Mouse (Mus musculus): ENCODE data around the gene Pex3.
"Not testable (repeated sequence)": the region's sequence is repeated elsewhere in the genome, so short reads cannot be mapped to it uniquely, and the experiment has no call there.

Gene Pex3

DNA sequence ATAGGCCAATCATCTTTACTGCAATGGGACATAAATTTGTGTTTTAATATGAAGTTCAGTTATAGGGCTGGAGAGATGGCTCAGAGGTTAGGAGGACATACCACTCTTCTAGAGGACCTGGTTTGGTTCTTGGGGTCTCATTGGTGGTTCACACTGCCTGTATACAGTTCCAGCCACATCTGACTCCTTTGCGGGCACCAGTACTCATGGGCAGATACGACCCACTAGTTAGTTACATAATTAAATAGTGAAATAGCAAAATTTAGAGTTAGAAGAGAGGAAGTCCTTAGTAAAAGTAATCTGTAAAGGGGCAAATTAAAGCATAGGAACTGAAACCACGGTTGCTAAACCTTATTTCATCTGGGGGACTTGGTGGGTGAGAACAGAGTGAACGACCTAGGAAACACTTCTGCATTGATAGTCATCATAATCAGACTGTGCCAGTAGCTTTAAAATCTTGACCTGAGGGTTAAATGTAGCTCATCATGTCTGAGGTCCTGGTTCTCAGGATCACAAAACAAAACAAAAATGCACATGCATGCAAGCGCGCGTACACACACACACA, 13.1 kb downstream of the Pex3 start:
- in situ Hi-C loops (cut with MboI; ENCODE audit: low sequenced_read_pairs), result no loop called here

DNA sequence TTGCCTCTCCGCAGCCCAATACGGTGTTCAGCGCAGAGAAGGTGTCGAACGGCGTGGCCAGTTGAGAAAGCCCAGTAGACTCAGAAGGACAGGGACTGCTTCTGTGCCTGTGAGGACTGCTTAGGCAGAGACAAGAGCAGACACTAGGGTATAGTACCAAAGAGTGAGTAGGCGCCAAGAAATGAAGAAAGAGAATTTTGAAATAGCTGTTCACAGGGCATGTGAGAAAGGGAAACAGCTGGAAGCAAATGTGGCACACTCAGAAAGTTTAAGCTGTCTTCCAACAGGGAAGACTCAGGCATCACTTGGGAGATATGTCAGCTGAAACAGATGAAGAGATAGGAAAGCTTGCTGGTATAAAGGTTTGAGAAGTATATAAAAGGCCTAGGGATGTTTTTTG, 16.2 kb downstream of the Pex3 start:
- in situ Hi-C loops (cut with MboI; ENCODE audit: low sequenced_read_pairs), result no loop called here

DNA sequence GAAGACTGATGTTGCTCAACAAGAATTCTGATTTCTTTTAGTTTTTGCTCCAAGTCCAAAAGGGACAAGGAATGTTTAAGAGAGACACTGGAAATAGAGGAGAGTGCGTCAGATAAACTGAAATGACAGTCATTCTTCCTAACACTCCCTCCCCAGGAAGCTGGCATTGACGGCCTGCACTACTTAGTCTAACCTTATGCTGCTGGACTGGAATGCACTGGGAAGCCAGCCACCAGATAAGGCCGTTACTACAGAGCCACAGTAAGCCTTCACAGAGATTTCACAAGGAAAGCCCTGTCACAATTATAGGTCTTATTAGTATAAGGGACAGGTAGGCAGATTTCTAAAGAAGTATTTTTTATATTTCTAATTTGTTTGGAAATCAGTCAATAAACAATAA, 18.2 kb downstream of the Pex3 start:
- in situ Hi-C loops (cut with MboI; ENCODE audit: low sequenced_read_pairs), result no loop called here

- in situ Hi-C loops (cut with MboI; ENCODE audit: low sequenced_read_pairs), result no loop called here
Observed at GRCm38 (mm10) chr10:13528155-13528554, 24.8 kb downstream of the Pex3 start.

- in situ Hi-C loops (cut with MboI; ENCODE audit: low sequenced_read_pairs), result no loop called here
Observed at GRCm38 (mm10) chr10:13521857-13522256, 31.1 kb downstream of the Pex3 start.

- in situ Hi-C loops (cut with MboI; ENCODE audit: low sequenced_read_pairs), result no loop called here
Observed at GRCm38 (mm10) chr10:13502371-13502770, 50.6 kb downstream of the Pex3 start.

DNA sequence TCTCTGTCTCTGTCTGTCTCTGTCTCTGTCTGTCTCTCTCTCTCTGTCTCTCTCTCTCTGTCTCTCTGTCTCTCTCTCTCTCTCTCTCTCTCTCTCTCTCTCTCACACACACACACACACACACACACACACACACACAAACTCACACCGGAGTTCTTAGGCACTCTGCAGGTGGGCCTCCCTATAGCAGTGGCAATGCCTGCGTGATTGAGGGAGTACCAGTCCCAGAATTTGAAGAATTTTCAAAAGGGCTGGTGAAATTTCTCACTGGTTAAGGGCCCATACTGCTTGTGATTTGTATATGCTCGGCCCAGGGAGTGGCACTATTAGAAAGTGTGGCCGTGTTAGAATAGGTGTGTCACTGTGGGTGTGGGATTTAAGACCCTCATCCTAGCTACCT, 51.4 kb downstream of the Pex3 start:
- in situ Hi-C loops (cut with MboI; ENCODE audit: low sequenced_read_pairs), result not testable (repeated sequence)

DNA sequence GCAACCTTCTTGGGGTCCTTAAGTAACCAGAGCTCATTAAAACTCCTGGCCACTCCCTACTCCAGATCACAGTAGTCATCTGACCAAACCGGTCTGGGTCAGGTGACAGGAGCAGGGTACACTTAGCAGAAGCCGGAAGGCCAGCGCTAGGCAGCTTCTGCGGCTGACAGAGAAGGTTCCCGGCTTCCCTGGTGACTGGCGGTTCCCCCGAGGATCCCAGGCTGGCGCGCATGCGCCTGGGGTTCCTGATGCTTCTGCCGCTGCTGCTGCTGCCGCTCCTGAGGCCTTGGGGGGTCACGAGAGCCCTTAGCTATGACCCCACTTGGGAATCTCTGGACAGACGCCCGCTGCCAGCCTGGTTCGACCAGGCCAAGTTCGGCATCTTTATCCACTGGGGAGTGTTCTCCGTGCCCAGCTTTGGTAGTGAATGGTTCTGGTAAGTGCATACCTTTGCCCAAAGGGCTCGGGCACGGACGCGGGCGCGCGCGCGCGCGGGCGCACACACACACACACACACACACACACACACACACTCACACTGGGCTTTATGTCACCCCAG, 51.9 kb downstream of the Pex3 start:
- in situ Hi-C loops (cut with MboI; ENCODE audit: low sequenced_read_pairs), result no loop called here

- in situ Hi-C loops (cut with MboI; ENCODE audit: low sequenced_read_pairs), result no loop called here
Observed at GRCm38 (mm10) chr10:13500473-13500872, 52.5 kb downstream of the Pex3 start.

DNA sequence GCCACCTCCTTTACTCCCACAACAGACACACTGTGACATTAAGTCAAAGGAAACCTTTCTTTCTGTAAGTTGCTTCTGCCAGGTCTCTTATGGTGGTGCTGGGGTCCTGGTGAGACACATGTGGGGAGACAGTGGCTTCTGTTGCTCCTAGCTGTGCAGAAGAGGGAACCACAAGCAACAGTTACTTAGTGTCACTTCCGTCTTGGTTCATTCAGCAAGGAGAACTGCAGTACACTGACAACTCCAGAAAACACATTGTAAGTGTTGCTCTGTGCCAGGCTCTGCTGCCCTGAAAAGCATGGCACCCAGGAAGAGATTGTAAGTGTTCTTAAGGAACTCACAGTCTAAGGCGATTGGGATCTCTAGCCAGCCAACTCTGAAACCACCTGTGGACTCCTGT, 53.6 kb downstream of the Pex3 start, which contains the start of gene Fuca2:
Fuca2 (plus strand) TSS at position 210 of the 400 bp plus-strand sequence.
- in situ Hi-C loops (cut with MboI; ENCODE audit: low sequenced_read_pairs), result no loop called here

- in situ Hi-C loops (cut with MboI; ENCODE audit: low sequenced_read_pairs), result no loop called here
Observed at GRCm38 (mm10) chr10:13496315-13496714, 56.6 kb downstream of the Pex3 start.

GRCm38 (mm10) chr10:13493978-13494686, 58.8 kb downstream of the Pex3 start:
- in situ Hi-C loops (cut with MboI; ENCODE audit: low sequenced_read_pairs), result no loop called here

DNA sequence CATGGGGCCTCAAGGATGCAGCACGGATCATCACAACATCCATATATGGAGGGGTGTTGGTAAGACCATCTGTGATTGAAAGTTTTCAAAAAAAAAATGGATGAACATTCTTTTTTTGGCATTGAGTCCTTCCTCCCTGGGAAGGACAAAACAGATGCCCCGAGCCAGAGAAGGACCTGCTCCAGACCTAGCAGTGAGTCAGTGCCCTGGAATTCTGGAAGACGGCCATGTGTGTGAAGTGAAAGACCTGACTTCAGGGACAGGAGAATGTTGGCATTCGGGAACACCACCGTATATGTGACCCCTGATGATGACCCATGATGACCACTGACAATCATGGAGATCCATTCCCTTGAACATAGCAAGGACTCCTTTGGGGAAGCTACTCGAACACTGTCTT, 63.3 kb downstream of the Pex3 start:
- in situ Hi-C loops (cut with MboI; ENCODE audit: low sequenced_read_pairs), result no loop called here

GRCm38 (mm10) chr10:13485958-13486357, 67.0 kb downstream of the Pex3 start:
- in situ Hi-C loops (cut with MboI; ENCODE audit: low sequenced_read_pairs), result no loop called here

GRCm38 (mm10) chr10:13479341-13479740, 73.6 kb downstream of the Pex3 start:
- in situ Hi-C loops (cut with MboI; ENCODE audit: low sequenced_read_pairs), result no loop called here

DNA sequence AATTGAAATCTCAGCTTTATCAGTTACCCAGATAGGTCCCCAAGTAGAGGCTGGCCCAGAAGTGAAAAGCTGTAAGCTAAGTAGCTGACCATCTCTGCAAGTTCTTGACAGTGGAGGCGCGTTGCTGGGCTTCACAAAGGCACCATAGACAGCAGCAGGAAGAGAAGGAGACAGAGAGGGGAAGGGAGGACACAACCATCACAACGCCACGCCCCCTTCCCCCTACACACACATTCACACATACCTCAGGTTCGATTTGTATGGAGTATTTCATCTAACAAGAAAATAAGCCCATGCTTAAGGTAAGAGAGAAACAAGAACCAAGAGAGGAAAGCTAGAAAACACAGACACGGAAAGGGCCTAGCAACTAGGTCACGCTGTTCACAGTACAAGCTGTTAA, 77.8 kb downstream of the Pex3 start:
- in situ Hi-C loops (cut with MboI; ENCODE audit: low sequenced_read_pairs), result no loop called here

DNA sequence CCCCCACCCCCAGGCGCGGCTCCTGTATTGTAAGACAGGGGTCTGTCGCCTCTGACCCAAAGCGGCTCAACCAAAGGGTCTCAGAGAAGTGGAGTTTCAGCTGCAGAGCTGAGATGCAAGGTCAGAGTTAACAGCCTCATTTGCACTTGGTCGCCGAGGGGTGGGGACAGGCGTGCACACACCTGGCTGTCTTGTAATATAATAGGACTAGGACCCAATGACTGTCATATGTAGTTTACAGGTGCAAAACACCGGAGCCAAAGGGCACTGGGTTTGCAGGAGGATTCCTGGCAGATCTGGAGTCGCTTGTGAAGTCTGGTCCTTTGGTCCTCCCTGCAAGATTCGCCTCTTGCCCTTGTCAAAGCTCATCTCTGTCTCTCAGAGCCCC, 78.4 kb downstream of the Pex3 start:
- in situ Hi-C loops (cut with MboI; ENCODE audit: low sequenced_read_pairs), result no loop called here

All from CH12F3 (cell line).